ENCODE assay signal across 24 mouse cellular contexts in the genomic region with DNA sequence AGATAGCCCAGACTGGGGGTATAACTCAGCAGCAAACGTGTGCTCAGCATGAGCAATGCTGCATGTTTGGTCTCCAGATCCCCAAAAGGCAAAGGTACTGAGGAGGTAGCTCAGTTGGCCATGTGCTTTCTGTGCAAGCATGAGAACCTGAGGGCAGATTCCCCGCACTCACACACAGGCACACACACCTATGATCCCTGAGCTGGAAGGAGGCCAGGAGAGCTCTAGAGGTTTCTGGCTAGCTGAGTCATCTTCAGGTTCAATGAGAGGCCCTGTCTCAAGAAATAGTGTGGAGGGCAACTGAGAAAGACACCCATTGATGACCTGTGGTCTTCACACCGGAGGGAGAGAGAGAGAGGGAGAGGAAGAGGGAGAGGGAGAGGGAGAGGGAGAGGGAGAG. TPM values are rescaled to one million over a fixed set of nuclear protein-coding genes. Genes with fewer than 3 reads are reported as not detected.
A peak's percentile ranks its signal among the peaks of the same experiment; 100 is the strongest.
DNase-seq lines count a peak whose midpoint lies in the region; ATAC-seq and TF ChIP-seq lines count a peak whose summit lies in the region.
"Had no signal": no experiment of that assay in that cellular context is flagged by ENCODE, and none has a peak within 500 bp of the region (broad histone marks: within the 10 kb centered on the region; RNA-seq: fewer than 3 reads in every experiment).

No protein-coding gene starts in this region.

- H3K9ac ChIP-seq in intestine, embryonic 16.5 days (ENCODE audit: low read depth, low read length) = no peak overlapping the region
- no peak overlapping the region for H3K9ac ChIP-seq in intestine, postnatal 0 days (ENCODE audit: low read depth, low read length)
- H3K9ac ChIP-seq in kidney, embryonic 16.5 days (replicated peaks; ENCODE audit: low read length) = no peak overlapping the region
- H3K9ac ChIP-seq: forebrain, embryonic 13.5 days; hindbrain, embryonic 12.5 days; hindbrain, embryonic 15.5 days had no signal

- 0 out of 2 replicates have a peak overlapping the region, but pooled peaks have one; percentile 35 for H3K27ac ChIP-seq in intestine, embryonic 16.5 days (ENCODE audit: low read length)
- H3K27ac ChIP-seq in intestine, postnatal 0 days (ENCODE audit: low read depth, low read length) = no peak overlapping the region
- H3K27ac ChIP-seq in kidney, adult 2 months (ENCODE audit: insufficient read depth, low read depth, low read length) = no peak overlapping the region
- H3K27ac ChIP-seq in kidney, embryonic 16.5 days (ENCODE audit: low read length) = no peak overlapping the region
- H3K27ac ChIP-seq: forebrain, embryonic 10.5 days; forebrain, embryonic 13.5 days; gastrocnemius, adult 2 months; hindbrain, embryonic 12.5 days; hindbrain, embryonic 15.5 days had no signal

- H3K4me3 ChIP-seq in intestine, embryonic 16.5 days (ENCODE audit: low read length) = no peak overlapping the region
- H3K4me3 ChIP-seq in intestine, postnatal 0 days (ENCODE audit: low read depth, low read length) = no peak overlapping the region
- H3K4me3 ChIP-seq in kidney, adult 2 months (ENCODE audit: insufficient read depth, low read depth, low read length) = no peak overlapping the region
- no peak overlapping the region for H3K4me3 ChIP-seq in kidney, embryonic 16.5 days (ENCODE audit: low read length)
- H3K4me3 ChIP-seq: forebrain, embryonic 10.5 days; forebrain, embryonic 13.5 days; gastrocnemius, adult 2 months; hindbrain, embryonic 12.5 days; hindbrain, embryonic 15.5 days had no signal

- H3K27me3 ChIP-seq in intestine, embryonic 16.5 days (replicated peaks; ENCODE audit: control insufficient read depth, insufficient read depth, low read length) = no peaks in the 10 kb centered on the region
- no peaks in the 10 kb centered on the region for H3K27me3 ChIP-seq in intestine, postnatal 0 days (replicated peaks; ENCODE audit: control insufficient read depth, insufficient read depth, low read length)
- no peaks in the 10 kb centered on the region for H3K27me3 ChIP-seq in kidney, adult 2 months (replicated peaks; ENCODE audit: control insufficient read depth, insufficient read depth, low read length)
- H3K27me3 ChIP-seq in kidney, embryonic 16.5 days (ENCODE audit: insufficient read depth, low read length) = no peaks in the 10 kb centered on the region
- H3K27me3 ChIP-seq: forebrain, embryonic 13.5 days; hindbrain, embryonic 12.5 days; hindbrain, embryonic 15.5 days had no signal

- peaks cover 24% of the 10 kb centered on the region for H3K4me1 ChIP-seq in intestine, embryonic 16.5 days (ENCODE audit: control insufficient read depth, insufficient read depth, low read length)
- H3K4me1 ChIP-seq in intestine, postnatal 0 days (replicated peaks; ENCODE audit: control insufficient read depth, insufficient read depth, low read length) = peaks cover 21% of the 10 kb centered on the region; the same call in 1 of the 2 replicates
- H3K4me1 ChIP-seq in kidney, adult 2 months (ENCODE audit: control insufficient read depth, insufficient read depth, low read length) = peaks cover 19% of the 10 kb centered on the region; the same call in 1 of the 2 replicates
- H3K4me1 ChIP-seq in kidney, embryonic 16.5 days (ENCODE audit: insufficient read depth, low read length) = peaks cover 16% of the 10 kb centered on the region

- no peak for TF ChIP-seq CTCF in intestine, postnatal 0 days (IDR thresholded peaks at IDR 0.05; ENCODE audit: low read depth)
- TF ChIP-seq CTCF in kidney, adult 2 months (conservative IDR thresholded peaks at IDR 0.05; ENCODE audit: insufficient read depth, insufficient read length, low read depth, low read length) = no peak

- DNase-seq in kidney, adult 2 months = peak; percentile 77
- peak; percentile 53 for DNase-seq in kidney, postnatal 10 days
- DNase-seq in kidney, postnatal 36 days = peak; percentile 74 to 75
- DNase-seq in yolk sac, embryonic 10.5 days (ENCODE audit: low spot score) = no peak
- no peak for DNase-seq in adrenal gland, postnatal 14 days
- DNase-seq: adrenal gland, adult 2 months; adrenal gland, postnatal 25 days; B cell, adult 2 months; cerebellum, adult 18-20 months; cerebellum, adult 9-10 months; cerebellum, postnatal 14 days; gastrocnemius, adult 2 months; gastrocnemius, postnatal 14 days; heart, adult 11 months had no signal

- WGBS in intestine, embryonic 16.5 days = 79% methylated on average over 2 of the region's 3 CpGs
- 61% methylated on average over 2 of the region's 3 CpGs for WGBS in intestine, postnatal 0 days
- WGBS in kidney, adult 2 months = 47% methylated on average over 3 of the region's 3 CpGs
- WGBS in kidney, embryonic 16.5 days = 66% methylated on average over 3 of the region's 3 CpGs

- no peak for TF ChIP-seq POLR2A in kidney, adult 2 months (IDR thresholded peaks at IDR 0.05; ENCODE audit: low read depth, low read length)

- H3K36me3 ChIP-seq in intestine, embryonic 16.5 days (ENCODE audit: control insufficient read depth, insufficient read depth, low read length) = no peaks in the 10 kb centered on the region
- H3K36me3 ChIP-seq in intestine, postnatal 0 days (ENCODE audit: control insufficient read depth, insufficient read depth) = no peaks in the 10 kb centered on the region
- no peaks in the 10 kb centered on the region for H3K36me3 ChIP-seq in kidney, adult 2 months (ENCODE audit: control insufficient read depth, insufficient read depth, low read length)
- no peaks in the 10 kb centered on the region for H3K36me3 ChIP-seq in kidney, embryonic 16.5 days (ENCODE audit: insufficient read depth, low read length)
- H3K36me3 ChIP-seq: forebrain, embryonic 10.5 days; G1E; hindbrain, embryonic 12.5 days; hindbrain, embryonic 15.5 days had no signal

- no peaks in the 10 kb centered on the region; the same call in 1 of the 2 replicates for H3K9me3 ChIP-seq in intestine, embryonic 16.5 days (ENCODE audit: control insufficient read depth, low read length)
- H3K9me3 ChIP-seq in intestine, postnatal 0 days (ENCODE audit: control insufficient read depth) = no peaks in the 10 kb centered on the region
- H3K9me3 ChIP-seq in kidney, embryonic 16.5 days (ENCODE audit: low read length) = 0 out of 2 replicates have a peak, but pooled peaks cover 4% of the 10 kb centered on the region
- H3K9me3 ChIP-seq: forebrain, embryonic 10.5 days; forebrain, embryonic 13.5 days; G1E; hindbrain, embryonic 12.5 days; hindbrain, embryonic 15.5 days had no signal

- no peak for ATAC-seq in intestine, embryonic 16.5 days
- ATAC-seq in intestine, postnatal 0 days = no peak
- ATAC-seq in kidney, embryonic 16.5 days (ENCODE audit: low FRiP score, low TSS enrichment) = no peak
- ATAC-seq: forebrain, embryonic 13.5 days; forebrain, embryonic 16.5 days had no signal

- no peak overlapping the region for H3K4me2 ChIP-seq in intestine, embryonic 16.5 days (ENCODE audit: low read depth, low read length)
- no peak overlapping the region for H3K4me2 ChIP-seq in intestine, postnatal 0 days (replicated peaks; ENCODE audit: low read depth)
- no peak overlapping the region for H3K4me2 ChIP-seq in kidney, embryonic 16.5 days (replicated peaks; ENCODE audit: low read depth, low read length)
- H3K4me2 ChIP-seq: forebrain, embryonic 13.5 days; heart, embryonic 11.5 days; hindbrain, embryonic 12.5 days; hindbrain, embryonic 15.5 days had no signal

RNA-seq across cellular contexts. Expression of a gene that starts 19.4 kb away (rescaled TPM):
- polyA plus RNA-seq in intestine, embryonic 16.5 days (2015; fragmentation: Nextera tagmentation; extraction: Ambion mirVana) = 57.0 and 57.5 TPM in 2 replicates
- polyA plus RNA-seq in intestine, postnatal 0 days (2015; fragmentation: Nextera tagmentation; extraction: Ambion mirVana) = 21.2 and 22.5 TPM in 2 replicates
- 44.5 and 49.2 TPM in 2 replicates for polyA plus RNA-seq in kidney, adult 2 months (2012; rRNA removed)
- polyA plus RNA-seq in kidney, embryonic 16.5 days (2015; fragmentation: Nextera tagmentation; extraction: Ambion mirVana) = 25.5 and 28.3 TPM in 2 replicates
- 53.5 and 56.7 TPM in 2 replicates for total RNA-seq in adrenal gland, postnatal 14 days (2021)
- polyA plus RNA-seq: G1E had no signal

Comparison
In these comparisons a context has a peak if more than half of its experiments do, and no peak if none do; other contexts are left out.
1. DNase-seq: peak in kidney, adult 2 months (single experiment), kidney, postnatal 10 days (single experiment) and kidney, postnatal 36 days (2 of 2); none in yolk sac, embryonic 10.5 days (single experiment) and adrenal gland, postnatal 14 days (single experiment).